Comparison of ENCODE assay signal across 8 mouse cellular contexts in genomic region chr17:35066084-35066483, GRCm38 (mm10). TPM values are rescaled to one million over a fixed set of nuclear protein-coding genes. Genes with fewer than 3 reads are reported as not detected.
A peak's percentile ranks its signal among the peaks of the same experiment; 100 is the strongest.
DNase-seq lines count a peak whose midpoint lies in the region; ATAC-seq and TF ChIP-seq lines count a peak whose summit lies in the region.

TSS of gene Mpig6b (minus strand) at chr17:35066184.

- peaks cover 26% of the 10 kb centered on the region for H3K4me1 ChIP-seq in heart, embryonic 15.5 days (replicated peaks)
- H3K4me1 ChIP-seq in bone marrow, adult 2 months (ENCODE audit: control insufficient read depth, insufficient read depth, low read length), result no peaks in the 10 kb centered on the region; the same call in 1 of the 2 replicates
- peaks cover 23% of the 10 kb centered on the region for H3K4me1 ChIP-seq in hindbrain, embryonic 13.5 days (replicated peaks)
- H3K4me1 ChIP-seq in midbrain, embryonic 11.5 days (ENCODE audit: control insufficient read depth, insufficient read depth, low read length), result peaks cover 15% of the 10 kb centered on the region

- H3K27me3 ChIP-seq in heart, embryonic 15.5 days, result peaks cover 51% of the 10 kb centered on the region
- peaks cover 73% of the 10 kb centered on the region for H3K27me3 ChIP-seq in hindbrain, embryonic 13.5 days
- H3K27me3 ChIP-seq in midbrain, embryonic 11.5 days (ENCODE audit: control insufficient read depth, insufficient read depth, low read length), result peaks cover 11% of the 10 kb centered on the region

- no peak for DNase-seq in heart, adult 11 months
- DNase-seq in midbrain, embryonic 11.5 days (ENCODE audit: low spot score, missing footprints), result no peak
- no peak for DNase-seq in layer of hippocampus, adult 9-11 months
- no peak for DNase-seq in testis, postnatal 10 days (ENCODE audit: low spot score)
- no peak for DNase-seq in MN1 (ENCODE audit: low spot score)

- H3K36me3 ChIP-seq in heart, embryonic 15.5 days, result peaks cover 8% of the 10 kb centered on the region; the same call in 1 of the 2 replicates
- H3K36me3 ChIP-seq in hindbrain, embryonic 13.5 days, result peaks cover 22% of the 10 kb centered on the region
- H3K36me3 ChIP-seq in midbrain, embryonic 11.5 days (ENCODE audit: control insufficient read depth, insufficient read depth, low read length), result peaks cover 7% of the 10 kb centered on the region; the same call in 1 of the 2 replicates

- 44% methylated on average over 10 of the region's 10 CpGs for WGBS in heart, embryonic 15.5 days
- WGBS in bone marrow, adult 2 months, result 48% methylated on average over 10 of the region's 10 CpGs
- WGBS in hindbrain, embryonic 13.5 days, result 47% methylated on average over 10 of the region's 10 CpGs
- 41% methylated on average over 10 of the region's 10 CpGs for WGBS in midbrain, embryonic 11.5 days

- H3K4me2 ChIP-seq in heart, embryonic 15.5 days, result peak within 1 kb of the TSS; percentile 78
- H3K4me2 ChIP-seq in hindbrain, embryonic 13.5 days, result peak within 1 kb of the TSS; percentile 53
- peak within 1 kb of the TSS; percentile 40 for H3K4me2 ChIP-seq in midbrain, embryonic 11.5 days

- H3K9ac ChIP-seq in heart, embryonic 15.5 days, result peak within 1 kb of the TSS; percentile 34
- H3K9ac ChIP-seq in hindbrain, embryonic 13.5 days, result peak within 1 kb of the TSS; percentile 57
- peak within 1 kb of the TSS; percentile 56 for H3K9ac ChIP-seq in midbrain, embryonic 11.5 days (ENCODE audit: low read length)

- no peak for ATAC-seq in heart, embryonic 15.5 days (replicated peaks; ENCODE audit: insufficient number of reproducible peaks, insufficient read depth, low FRiP score, low read depth)
- no peak for ATAC-seq in hindbrain, embryonic 13.5 days (ENCODE audit: low FRiP score)
- ATAC-seq in midbrain, embryonic 11.5 days (ENCODE audit: low FRiP score), result no peak

- no peaks in the 10 kb centered on the region for H3K9me3 ChIP-seq in heart, embryonic 15.5 days (replicated peaks)
- H3K9me3 ChIP-seq in hindbrain, embryonic 13.5 days, result no peaks in the 10 kb centered on the region
- no peaks in the 10 kb centered on the region for H3K9me3 ChIP-seq in midbrain, embryonic 11.5 days (ENCODE audit: control insufficient read depth, low read length)

- no peak for TF ChIP-seq CTCF in bone marrow, adult 2 months (IDR thresholded peaks at IDR 0.05; ENCODE audit: control insufficient read depth, insufficient read depth, low read length)

- no peak for TF ChIP-seq POLR2A in bone marrow, adult 2 months (IDR thresholded peaks at IDR 0.05; ENCODE audit: borderline replicate concordance, control insufficient read depth, low read depth, low read length)

- H3K4me3 ChIP-seq in heart, embryonic 15.5 days, result peak within 1 kb of the TSS; percentile 47
- peak within 1 kb of the TSS; percentile 35 for H3K4me3 ChIP-seq in bone marrow, adult 2 months (replicated peaks; ENCODE audit: control insufficient read depth, low read depth, low read length)
- H3K4me3 ChIP-seq in hindbrain, embryonic 13.5 days, result peak within 1 kb of the TSS; percentile 24
- peak within 1 kb of the TSS; percentile 7 for H3K4me3 ChIP-seq in midbrain, embryonic 11.5 days (ENCODE audit: low read depth, low read length)

- H3K27ac ChIP-seq in heart, embryonic 15.5 days, result no peak within 1 kb of the TSS
- H3K27ac ChIP-seq in bone marrow, adult 2 months (ENCODE audit: control insufficient read depth, insufficient read depth, low read depth, low read length, poor library complexity), result no peak within 1 kb of the TSS
- H3K27ac ChIP-seq in hindbrain, embryonic 13.5 days, result no peak within 1 kb of the TSS
- H3K27ac ChIP-seq in midbrain, embryonic 11.5 days (ENCODE audit: low read depth, low read length), result no peak within 1 kb of the TSS

RNA-seq across cellular contexts. Expression of gene Mpig6b, which starts in this region (rescaled TPM):
- polyA plus RNA-seq in heart, embryonic 15.5 days (2015; fragmentation: Nextera tagmentation; extraction: Ambion mirVana), result 0.77 and 0.81 TPM in 2 replicates
- polyA plus RNA-seq in bone marrow, adult 2 months (2011; ENCODE audit: insufficient read depth, insufficient read length, low replicate concordance, missing spikeins), result 16.5 and 35.6 TPM in 2 replicates
- 0.25 and 0.31 TPM in 2 replicates for polyA plus RNA-seq in hindbrain, embryonic 13.5 days (2015; fragmentation: Nextera tagmentation; extraction: Ambion mirVana)
- polyA plus RNA-seq in midbrain, embryonic 11.5 days (2014; fragmentation: Nextera tagmentation; extraction: Ambion mirVana), result 0.76 and 0.89 TPM in 2 replicates
